Mouse (Mus musculus): ENCODE measurements around the gene Slc39a9. TPM values are rescaled to one million over a fixed set of nuclear protein-coding genes. Genes with fewer than 3 reads are reported as not detected.

Gene Slc39a9
- polyA plus RNA-seq, 1 experiment from 2014 or later = 31.3 TPM

DNA sequence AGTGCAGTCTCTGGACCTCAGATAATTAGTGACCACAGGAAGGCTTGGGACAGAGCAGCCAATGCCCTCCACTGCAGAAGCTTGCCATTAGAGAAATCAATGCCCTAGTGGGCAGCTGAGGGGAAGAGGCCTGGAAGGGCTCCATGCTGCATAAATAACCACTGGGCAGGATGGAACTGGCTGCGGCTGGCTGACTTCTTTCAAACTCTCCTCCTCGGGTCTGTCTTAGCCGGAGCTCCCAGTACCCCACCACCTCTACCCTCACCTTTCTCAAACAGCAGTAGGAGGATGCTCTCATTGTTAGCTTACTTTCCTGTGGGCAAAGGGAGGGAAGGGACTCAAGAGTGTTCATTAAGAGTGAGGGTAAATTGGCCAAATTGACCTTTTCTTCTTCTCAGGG, 51.3 kb downstream of the Slc39a9 start:
- H3K4me1 ChIP-seq = peaks cover 28% of the 10 kb centered on the region
- no peak overlapping the region for H3K9ac ChIP-seq
- no peak overlapping the region for H3K4me3 ChIP-seq
- no peak for ATAC-seq (ENCODE audit: borderline replicate concordance, extremely low read depth, low FRiP score, low TSS enrichment)
- no peak overlapping the region for H3K4me2 ChIP-seq
- no peaks in the 10 kb centered on the region for H3K9me3 ChIP-seq
- WGBS = 57% methylated on average over 3 of the region's 3 CpGs
- H3K27ac ChIP-seq = no peak overlapping the region
- peaks cover 42% of the 10 kb centered on the region for H3K27me3 ChIP-seq
- H3K36me3 ChIP-seq = no peaks in the 10 kb centered on the region

DNA sequence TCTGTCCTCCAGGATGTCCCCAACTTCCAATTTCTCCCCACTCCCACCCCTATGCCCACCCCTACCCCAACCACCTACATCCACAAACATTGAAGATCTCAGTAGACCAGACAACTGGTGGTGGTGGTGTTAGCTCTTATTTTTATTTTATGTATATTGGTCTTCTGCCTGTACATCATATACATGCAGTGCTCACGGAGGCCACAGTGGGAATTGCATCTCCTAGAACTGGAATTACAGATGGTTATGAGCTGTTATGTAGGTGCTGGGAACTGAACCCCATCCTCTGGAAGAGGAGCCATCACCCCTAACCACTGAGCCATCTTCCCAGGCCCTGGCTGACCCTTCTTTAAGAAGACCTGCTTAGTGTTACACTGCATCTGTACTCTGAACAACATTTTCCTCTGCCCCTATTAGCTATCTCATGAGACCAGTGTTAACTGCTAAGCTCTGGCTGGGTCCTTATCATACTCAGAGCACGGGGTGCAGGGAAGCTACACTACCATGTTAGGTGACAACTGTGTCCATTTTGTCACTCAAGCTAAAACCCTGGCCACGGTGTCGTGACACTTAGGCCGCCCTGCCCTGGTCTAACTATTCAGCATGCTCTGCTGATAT, 55.0 kb downstream of the Slc39a9 start:
- H3K4me2 ChIP-seq = no peak overlapping the region
- 79% methylated on average over 5 of the region's 5 CpGs for WGBS
- ATAC-seq (ENCODE audit: borderline replicate concordance, extremely low read depth, low FRiP score, low TSS enrichment) = no peak; the same call in 1 of the 2 replicates

DNA sequence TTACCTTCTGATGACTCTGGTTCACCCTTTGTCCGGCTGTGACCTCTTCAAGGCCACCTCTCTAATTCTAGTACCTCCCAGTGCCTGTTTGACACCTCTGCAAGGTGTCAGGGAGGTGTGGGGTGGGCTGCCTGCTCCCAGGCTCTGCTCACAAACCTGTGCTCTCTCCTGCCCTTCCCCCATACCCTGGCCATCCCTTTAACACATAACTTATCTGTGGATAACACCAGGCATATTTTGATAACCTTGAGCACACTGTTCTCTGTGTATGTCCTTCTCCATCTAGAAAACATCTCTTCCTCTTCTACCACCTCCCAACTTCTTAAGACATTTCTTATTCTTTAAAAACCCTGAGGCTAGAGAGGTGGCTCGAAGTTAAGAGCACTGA, 55.5 kb downstream of the Slc39a9 start:
- peaks cover 8% of the 10 kb centered on the region; the same call in 1 of the 2 replicates for H3K27me3 ChIP-seq
- H3K9ac ChIP-seq = no peak overlapping the region
- WGBS = 69% methylated on average over 2 of the region's 2 CpGs
- peaks cover 10% of the 10 kb centered on the region; the same call in 1 of the 2 replicates for H3K4me1 ChIP-seq
- no peak for ATAC-seq (ENCODE audit: borderline replicate concordance, extremely low read depth, low FRiP score, low TSS enrichment)
- no peak overlapping the region for H3K4me2 ChIP-seq
- H3K27ac ChIP-seq = no peak overlapping the region
- H3K36me3 ChIP-seq = no peaks in the 10 kb centered on the region
- H3K9me3 ChIP-seq = no peaks in the 10 kb centered on the region
- H3K4me3 ChIP-seq = no peak overlapping the region

More for the DNA sequence above, 55.0 kb downstream of the Slc39a9 start:
- no peaks in the 10 kb centered on the region for H3K9me3 ChIP-seq
- peaks cover 11% of the 10 kb centered on the region; the same call in 1 of the 2 replicates for H3K4me1 ChIP-seq
- H3K36me3 ChIP-seq = no peaks in the 10 kb centered on the region
- H3K27ac ChIP-seq = no peak overlapping the region
- H3K27me3 ChIP-seq = peaks cover 12% of the 10 kb centered on the region; the same call in 1 of the 2 replicates
- no peak overlapping the region for H3K9ac ChIP-seq
- no peak overlapping the region for H3K4me3 ChIP-seq

DNA sequence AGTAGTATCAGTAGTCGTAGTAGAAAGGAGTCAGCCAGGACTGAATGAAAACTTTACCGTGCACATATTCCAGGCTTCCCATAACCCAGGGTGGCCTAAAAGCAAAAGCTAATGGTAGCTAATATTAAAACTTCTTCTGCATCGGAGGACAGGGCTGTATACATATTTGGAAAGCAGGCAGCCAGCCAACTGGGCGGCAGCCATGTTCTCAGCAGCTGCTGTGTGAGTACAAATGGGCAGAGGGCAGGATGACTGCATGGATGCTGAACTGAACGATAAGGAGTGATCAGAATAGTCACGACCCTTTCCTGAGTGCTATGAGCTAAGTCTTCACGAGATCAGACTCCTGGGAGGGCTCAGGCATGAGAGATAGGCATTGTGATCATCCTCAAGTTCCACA, 57.6 kb downstream of the Slc39a9 start:
- Histone ChIP-seq H3K9ac (no peak overlapping the region), H3K36me3 (no peaks in the 10 kb centered on the region), H3K9me3 (no peaks in the 10 kb centered on the region), H3K27me3 (no peaks in the 10 kb centered on the region), H3K27ac (no peak overlapping the region), H3K4me1 (peaks cover 17% of the 10 kb centered on the region), H3K4me3 (no peak overlapping the region), H3K4me2 (no peak overlapping the region)
- 41% methylated on average over 7 of the region's 7 CpGs for WGBS
- ATAC-seq (ENCODE audit: borderline replicate concordance, extremely low read depth, low FRiP score, low TSS enrichment) = peak; percentile 64; the same call in 1 of the 2 replicates

DNA sequence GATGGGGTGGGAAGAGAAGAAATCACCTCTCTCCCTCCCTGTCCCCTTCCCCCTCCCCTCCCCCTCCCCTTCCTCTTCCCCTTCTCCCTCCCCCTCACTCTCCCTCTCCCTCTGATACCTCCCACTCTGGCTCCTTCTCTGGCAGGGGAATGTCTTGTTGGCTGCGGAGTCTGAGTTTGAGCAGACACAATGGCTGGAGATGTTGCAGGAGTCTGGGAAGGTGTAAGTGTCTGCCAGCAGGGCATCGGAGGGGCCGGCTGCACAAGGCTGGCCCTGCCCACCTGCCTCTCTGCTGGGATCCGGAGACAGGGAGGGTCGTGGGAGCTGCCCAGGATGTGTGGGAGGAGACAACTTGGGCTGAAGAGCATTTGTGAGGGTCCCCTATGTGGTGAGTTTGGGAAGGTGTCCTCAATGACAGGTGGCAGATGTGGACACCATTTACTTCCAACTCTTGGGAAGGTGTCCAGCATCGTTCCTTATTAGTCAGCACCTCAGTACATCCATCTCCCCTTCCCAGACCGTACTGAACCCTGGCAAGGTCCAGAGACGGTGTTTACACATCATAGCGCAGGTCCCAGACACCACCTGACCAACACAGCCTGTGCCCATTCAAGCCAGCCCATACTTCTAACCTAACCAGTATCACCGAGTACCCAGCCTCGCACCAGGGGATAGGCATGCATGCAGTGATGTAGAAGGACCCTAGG, 62.7 kb downstream of the Slc39a9 start:
- Histone ChIP-seq H3K27me3 (no peaks in the 10 kb centered on the region), H3K27ac (peak overlapping the region; percentile 50), H3K36me3 (no peaks in the 10 kb centered on the region), H3K4me1 (peaks cover 30% of the 10 kb centered on the region), H3K4me2 (peak overlapping the region; percentile 1; the same call in 1 of the 2 replicates), H3K9me3 (no peaks in the 10 kb centered on the region), H3K9ac (no peak overlapping the region), H3K4me3 (no peak overlapping the region)
- peak; percentile 29; the same call in 1 of the 2 replicates for ATAC-seq (ENCODE audit: borderline replicate concordance, extremely low read depth, low FRiP score, low TSS enrichment)
- 33% methylated on average over 11 of the region's 11 CpGs for WGBS

DNA sequence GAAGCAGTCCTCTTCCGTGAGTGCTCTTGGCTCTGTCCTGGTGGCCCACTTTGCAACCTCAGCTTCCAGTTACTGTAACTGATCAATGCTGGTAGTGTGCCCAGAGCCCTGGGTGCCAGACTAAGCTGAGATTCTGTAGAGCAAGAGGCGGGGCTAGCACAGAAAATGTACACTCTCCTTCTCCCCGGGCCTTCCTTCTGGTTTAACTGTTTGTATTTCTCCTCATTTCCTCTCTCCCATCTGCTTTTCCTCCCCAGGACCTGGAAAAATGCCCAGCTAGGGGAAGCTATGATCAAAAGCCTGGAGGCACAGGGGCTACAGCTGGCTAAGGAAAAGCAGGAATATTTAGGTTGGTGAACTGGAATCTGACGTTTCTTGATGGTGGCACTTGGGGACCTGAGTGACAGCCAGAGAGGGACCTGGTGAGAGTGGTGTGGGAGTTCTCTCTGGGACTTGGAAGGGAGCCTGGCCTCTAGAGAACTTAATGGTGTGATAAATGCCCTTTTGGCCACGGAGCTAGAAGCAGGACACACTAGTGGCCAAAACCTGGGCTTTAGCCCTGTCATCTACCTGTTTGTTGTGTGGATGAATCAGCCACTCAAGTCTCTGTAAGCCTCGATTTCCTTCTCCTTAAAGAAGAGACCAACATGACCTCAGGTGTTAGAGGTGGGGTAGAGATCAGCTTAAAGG, 63.4 kb downstream of the Slc39a9 start:
- peak overlapping the region; percentile 1; the same call in 1 of the 2 replicates for H3K4me2 ChIP-seq
- H3K27ac ChIP-seq = peak overlapping the region; percentile 50
- ATAC-seq (ENCODE audit: borderline replicate concordance, extremely low read depth, low FRiP score, low TSS enrichment) = peak; percentile 29; the same call in 1 of the 2 replicates
- peaks cover 25% of the 10 kb centered on the region for H3K4me1 ChIP-seq
- H3K4me3 ChIP-seq = no peak overlapping the region
- H3K9me3 ChIP-seq = no peaks in the 10 kb centered on the region
- no peaks in the 10 kb centered on the region for H3K36me3 ChIP-seq
- H3K9ac ChIP-seq = no peak overlapping the region
- H3K27me3 ChIP-seq = no peaks in the 10 kb centered on the region
- WGBS = 26% methylated on average over 6 of the region's 6 CpGs

DNA sequence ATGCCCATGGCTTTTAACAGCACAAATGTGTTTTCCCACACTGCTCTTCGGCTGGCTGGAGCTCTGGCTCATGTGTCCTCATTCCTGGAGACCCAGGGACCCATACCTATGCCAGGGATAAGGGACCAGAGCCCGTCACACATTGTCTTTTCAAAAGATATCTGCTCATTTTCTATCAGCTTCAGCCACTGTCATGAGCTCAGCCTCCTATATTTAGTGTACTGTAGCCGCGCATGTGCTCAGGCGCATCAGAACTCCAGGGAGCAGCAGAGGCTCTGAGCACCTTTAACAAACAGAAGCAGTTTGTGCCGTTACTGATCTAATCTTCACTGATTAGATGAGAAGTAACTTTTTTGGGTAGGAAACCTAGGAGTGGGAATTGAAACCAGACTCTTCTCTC, 72.2 kb downstream of the Slc39a9 start:
- Histone ChIP-seq H3K4me1 (no peaks in the 10 kb centered on the region), H3K27ac (no peak overlapping the region), H3K4me2 (no peak overlapping the region), H3K9me3 (no peaks in the 10 kb centered on the region), H3K9ac (no peak overlapping the region), H3K36me3 (no peaks in the 10 kb centered on the region), H3K27me3 (no peaks in the 10 kb centered on the region), H3K4me3 (no peak overlapping the region)
- 70% methylated on average over 6 of the region's 6 CpGs for WGBS
- no peak for ATAC-seq (ENCODE audit: borderline replicate concordance, extremely low read depth, low FRiP score, low TSS enrichment)

DNA sequence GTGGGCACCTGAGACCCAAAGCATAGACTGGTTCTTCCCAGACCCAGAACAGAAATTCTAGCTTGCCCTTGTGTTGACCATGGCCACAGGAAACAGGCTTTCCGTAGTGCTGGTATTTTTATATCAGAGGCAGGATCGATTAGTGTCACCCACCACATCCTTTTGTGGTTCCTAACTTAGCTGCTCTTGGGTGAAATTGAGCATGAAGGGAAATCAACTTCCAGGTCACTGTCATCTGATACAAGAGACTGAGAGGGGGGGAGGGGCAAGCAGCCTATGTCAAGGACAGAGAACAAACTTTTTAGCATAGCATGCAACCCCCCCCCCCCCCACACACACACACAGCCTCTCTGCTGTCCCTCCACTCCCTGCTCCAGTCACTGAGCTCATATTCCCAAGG, 75.5 kb downstream of the Slc39a9 start:
- Histone ChIP-seq H3K27ac (no peak overlapping the region), H3K4me2 (no peak overlapping the region), H3K36me3 (no peaks in the 10 kb centered on the region), H3K4me3 (no peak overlapping the region), H3K4me1 (no peaks in the 10 kb centered on the region), H3K9me3 (no peaks in the 10 kb centered on the region), H3K9ac (no peak overlapping the region), H3K27me3 (no peaks in the 10 kb centered on the region)
- ATAC-seq (ENCODE audit: borderline replicate concordance, extremely low read depth, low FRiP score, low TSS enrichment) = no peak
- WGBS = 75% methylated on average over 2 of the region's 2 CpGs

DNA sequence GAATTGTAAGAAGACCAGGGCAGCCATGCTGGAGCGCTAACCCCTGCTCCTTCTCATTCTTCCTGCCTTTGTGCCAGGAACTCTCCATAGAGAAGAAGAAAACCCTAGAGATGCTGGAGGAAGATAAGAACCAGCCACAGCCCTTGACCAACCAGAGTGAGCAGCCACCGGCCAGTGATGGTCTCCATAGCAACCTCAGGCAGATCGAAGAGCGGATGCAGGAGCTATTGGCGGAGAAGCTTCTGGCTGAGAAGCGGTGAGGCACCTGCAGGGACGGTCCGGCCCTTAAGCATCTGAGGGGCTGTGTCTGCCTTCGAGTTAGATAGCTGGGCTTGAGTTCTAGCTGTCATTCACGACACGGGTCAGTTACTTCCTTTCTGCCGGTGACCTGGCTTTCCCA, 76.8 kb downstream of the Slc39a9 start:
- Histone ChIP-seq H3K9ac (no peak overlapping the region), H3K27ac (no peak overlapping the region), H3K36me3 (no peaks in the 10 kb centered on the region), H3K4me2 (no peak overlapping the region), H3K9me3 (no peaks in the 10 kb centered on the region), H3K4me1 (0 out of 2 replicates have a peak, but pooled peaks cover 4% of the 10 kb centered on the region), H3K4me3 (no peak overlapping the region), H3K27me3 (no peaks in the 10 kb centered on the region; the same call in 1 of the 2 replicates)
- WGBS = 68% methylated on average over 12 of the region's 12 CpGs
- ATAC-seq (ENCODE audit: borderline replicate concordance, extremely low read depth, low FRiP score, low TSS enrichment) = no peak

DNA sequence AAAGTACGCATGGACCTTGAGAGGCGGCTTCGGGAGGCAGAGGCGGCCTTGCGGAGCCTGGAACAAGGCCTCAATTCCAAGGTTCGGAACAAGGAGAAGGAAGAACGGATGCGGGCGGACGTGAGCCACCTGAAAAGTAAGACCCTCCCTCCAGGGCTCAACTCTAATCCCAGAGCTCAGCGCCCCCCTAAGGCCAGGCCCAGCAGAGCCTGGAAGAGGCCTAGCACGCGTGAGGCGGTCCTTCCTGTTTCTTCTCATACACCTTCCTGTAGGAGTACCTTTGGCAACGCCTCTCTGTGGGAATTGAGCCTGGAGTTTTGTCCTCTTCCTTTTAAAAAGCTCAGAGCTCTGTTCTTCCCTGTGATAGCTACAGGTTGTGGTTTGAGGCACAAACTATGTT, 77.8 kb downstream of the Slc39a9 start:
- Histone ChIP-seq H3K9ac (no peak overlapping the region), H3K27me3 (no peaks in the 10 kb centered on the region; the same call in 1 of the 2 replicates), H3K4me3 (no peak overlapping the region), H3K4me2 (no peak overlapping the region), H3K27ac (no peak overlapping the region), H3K9me3 (no peaks in the 10 kb centered on the region), H3K4me1 (0 out of 2 replicates have a peak, but pooled peaks cover 4% of the 10 kb centered on the region), H3K36me3 (no peaks in the 10 kb centered on the region)
- 85% methylated on average over 15 of the region's 15 CpGs for WGBS
- no peak for ATAC-seq (ENCODE audit: borderline replicate concordance, extremely low read depth, low FRiP score, low TSS enrichment)

DNA sequence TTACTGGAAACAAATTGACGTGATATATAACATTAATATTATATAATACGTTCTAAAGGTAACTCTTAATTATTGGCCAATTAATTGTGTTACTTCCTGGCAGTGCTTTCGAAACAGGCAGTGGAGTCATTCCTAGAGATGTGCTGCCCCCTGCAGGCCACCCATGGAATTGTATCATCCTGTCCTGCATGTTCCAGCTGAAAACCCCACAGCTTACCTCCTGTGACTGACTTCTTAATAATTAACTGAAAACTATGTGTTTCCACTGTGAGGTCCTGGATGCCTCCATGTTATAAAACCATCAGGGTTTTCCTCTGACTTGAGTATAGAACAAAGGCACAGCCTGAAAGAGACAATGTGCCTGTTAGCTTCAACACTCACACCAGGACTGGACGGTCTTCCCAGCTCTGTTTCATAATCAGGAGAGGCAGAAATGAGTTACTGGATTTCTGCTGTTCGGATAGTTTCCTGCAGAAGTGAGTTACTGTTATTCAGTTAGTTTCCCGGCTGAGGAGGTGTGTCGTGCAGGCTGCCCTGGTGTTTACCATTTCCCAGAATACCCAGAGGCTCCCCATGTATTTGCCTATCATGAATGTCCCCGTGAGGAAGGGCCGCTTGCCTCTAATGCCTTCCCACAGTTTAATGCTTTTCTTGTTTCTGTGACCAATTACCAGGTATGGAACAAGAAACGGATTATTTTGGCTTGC, 81.3 kb downstream of the Slc39a9 start:
- Histone ChIP-seq H3K4me2 (no peak overlapping the region), H3K9ac (no peak overlapping the region), H3K36me3 (no peaks in the 10 kb centered on the region), H3K9me3 (no peaks in the 10 kb centered on the region), H3K4me1 (peaks cover 4% of the 10 kb centered on the region; the same call in 1 of the 2 replicates), H3K27me3 (peaks cover 5% of the 10 kb centered on the region; the same call in 1 of the 2 replicates), H3K4me3 (no peak overlapping the region), H3K27ac (no peak overlapping the region)
- 23% methylated on average over 10 of the region's 10 CpGs for WGBS
- ATAC-seq (ENCODE audit: borderline replicate concordance, extremely low read depth, low FRiP score, low TSS enrichment) = no peak

All from lung, embryonic 15.5 days (tissue).